Mouse (Mus musculus): ENCODE measurements at regions not wholly inside any gene's neighbourhood (a gene's known extent, or its start where the extent isn't known, plus 50 kb on each side); places are given as distances from the start of the nearest gene placed in this dataset.
"Not testable (repeated sequence)": the region's sequence is repeated elsewhere in the genome, so short reads cannot be mapped to it uniquely, and the experiment has no call there.

GRCm38 (mm10) chr1:176534417-176534816, 259.3 kb upstream of the Pld5 start:
- 83% methylated on average over 4 of the region's 4 CpGs for WGBS
- no peak overlapping the region for H3K4me2 ChIP-seq (ENCODE audit: low read depth, low read length)
- no peak overlapping the region for H3K9ac ChIP-seq (ENCODE audit: low read length)
- H3K27ac ChIP-seq (ENCODE audit: low read length) = no peak overlapping the region
- H3K27me3 ChIP-seq (ENCODE audit: control insufficient read depth, insufficient read depth, low read depth, low read length) = no peaks in the 10 kb centered on the region
- ATAC-seq (ENCODE audit: low read depth) = no peak
- H3K4me3 ChIP-seq (ENCODE audit: low read length) = no peak overlapping the region
- H3K4me1 ChIP-seq (replicated peaks; ENCODE audit: control insufficient read depth, insufficient read depth, low read length) = no peaks in the 10 kb centered on the region
- no peaks in the 10 kb centered on the region for H3K36me3 ChIP-seq (ENCODE audit: control insufficient read depth, insufficient read depth, low read length)
- H3K9me3 ChIP-seq (ENCODE audit: control insufficient read depth, low read length) = no peaks in the 10 kb centered on the region

GRCm38 (mm10) chr1:176529037-176529436, 253.9 kb upstream of the Pld5 start:
- H3K4me1 ChIP-seq (replicated peaks; ENCODE audit: control insufficient read depth, insufficient read depth, low read length) = no peaks in the 10 kb centered on the region
- no peak for ATAC-seq (ENCODE audit: low read depth)
- no peak overlapping the region for H3K9ac ChIP-seq (ENCODE audit: low read length)
- no peak overlapping the region for H3K4me2 ChIP-seq (ENCODE audit: low read depth, low read length)
- H3K27ac ChIP-seq (ENCODE audit: low read length) = no peak overlapping the region
- H3K4me3 ChIP-seq (ENCODE audit: low read length) = no peak overlapping the region
- WGBS = 51% methylated on average over 2 of the region's 2 CpGs
- H3K36me3 ChIP-seq (ENCODE audit: control insufficient read depth, insufficient read depth, low read length) = no peaks in the 10 kb centered on the region
- no peaks in the 10 kb centered on the region for H3K27me3 ChIP-seq (ENCODE audit: control insufficient read depth, insufficient read depth, low read depth, low read length)
- no peaks in the 10 kb centered on the region for H3K9me3 ChIP-seq (ENCODE audit: control insufficient read depth, low read length)

GRCm38 (mm10) chr1:176511467-176511866, 236.4 kb upstream of the Pld5 start:
- no peak for ATAC-seq (ENCODE audit: low read depth)
- H3K4me3 ChIP-seq (ENCODE audit: low read length) = no peak overlapping the region

GRCm38 (mm10) chr1:176505441-176505840, 230.3 kb upstream of the Pld5 start:
- H3K27ac ChIP-seq (ENCODE audit: low read length) = no peak overlapping the region
- ATAC-seq (ENCODE audit: low read depth) = no peak
- no peaks in the 10 kb centered on the region for H3K27me3 ChIP-seq (ENCODE audit: control insufficient read depth, insufficient read depth, low read depth, low read length)
- H3K4me2 ChIP-seq (ENCODE audit: low read depth, low read length) = no peak overlapping the region
- no peak overlapping the region for H3K9ac ChIP-seq (ENCODE audit: low read length)
- no peak overlapping the region for H3K4me3 ChIP-seq (ENCODE audit: low read length)
- H3K9me3 ChIP-seq (ENCODE audit: control insufficient read depth, low read length) = no peaks in the 10 kb centered on the region
- no peaks in the 10 kb centered on the region for H3K36me3 ChIP-seq (ENCODE audit: control insufficient read depth, insufficient read depth, low read length)
- WGBS = 34% methylated on average over 3 of the region's 3 CpGs
- H3K4me1 ChIP-seq (replicated peaks; ENCODE audit: control insufficient read depth, insufficient read depth, low read length) = no peaks in the 10 kb centered on the region

More at GRCm38 (mm10) chr1:176511467-176511866, 236.4 kb upstream of the Pld5 start:
- Histone ChIP-seq H3K27me3 (ENCODE audit: control insufficient read depth, insufficient read depth, low read depth, low read length) (no peaks in the 10 kb centered on the region), H3K36me3 (ENCODE audit: control insufficient read depth, insufficient read depth, low read length) (no peaks in the 10 kb centered on the region), H3K4me1 (replicated peaks; ENCODE audit: control insufficient read depth, insufficient read depth, low read length) (no peaks in the 10 kb centered on the region), H3K4me2 (ENCODE audit: low read depth, low read length) (no peak overlapping the region), H3K9me3 (ENCODE audit: control insufficient read depth, low read length) (no peaks in the 10 kb centered on the region), H3K9ac (ENCODE audit: low read length) (no peak overlapping the region), H3K27ac (ENCODE audit: low read length) (no peak overlapping the region)
- 46% methylated on average over 3 of the region's 3 CpGs for WGBS

GRCm38 (mm10) chr1:176504731-176505130, 229.6 kb upstream of the Pld5 start:
- H3K27ac ChIP-seq (ENCODE audit: low read length); H3K36me3 ChIP-seq (ENCODE audit: control insufficient read depth, insufficient read depth, low read length); H3K27me3 ChIP-seq (ENCODE audit: control insufficient read depth, insufficient read depth, low read depth, low read length); H3K9ac ChIP-seq (ENCODE audit: low read length); H3K4me3 ChIP-seq (ENCODE audit: low read length); H3K9me3 ChIP-seq (ENCODE audit: control insufficient read depth, low read length); ATAC-seq (ENCODE audit: low read depth); H3K4me1 ChIP-seq (replicated peaks; ENCODE audit: control insufficient read depth, insufficient read depth, low read length); H3K4me2 ChIP-seq (ENCODE audit: low read depth, low read length): not testable (repeated sequence)
- WGBS = 32% methylated on average over 6 of the region's 6 CpGs

- no peak for ATAC-seq (ENCODE audit: low read depth)
- no peaks in the 10 kb centered on the region for H3K27me3 ChIP-seq (ENCODE audit: control insufficient read depth, insufficient read depth, low read depth, low read length)
- WGBS = 60% methylated on average over 6 of the region's 6 CpGs
- no peaks in the 10 kb centered on the region for H3K4me1 ChIP-seq (replicated peaks; ENCODE audit: control insufficient read depth, insufficient read depth, low read length)
- H3K9ac ChIP-seq (ENCODE audit: low read length) = no peak overlapping the region
- H3K4me3 ChIP-seq (ENCODE audit: low read length) = no peak overlapping the region
- no peak overlapping the region for H3K4me2 ChIP-seq (ENCODE audit: low read depth, low read length)
- no peaks in the 10 kb centered on the region for H3K36me3 ChIP-seq (ENCODE audit: control insufficient read depth, insufficient read depth, low read length)
- H3K9me3 ChIP-seq (ENCODE audit: control insufficient read depth, low read length) = no peaks in the 10 kb centered on the region
- H3K27ac ChIP-seq (ENCODE audit: low read length) = no peak overlapping the region
Observed at GRCm38 (mm10) chr1:176499010-176499650, 224.0 kb upstream of the Pld5 start.

GRCm38 (mm10) chr1:176468560-176468959, 193.4 kb upstream of the Pld5 start:
- WGBS = 59% methylated on average over 1 of the region's 1 CpGs
- Histone ChIP-seq H3K9me3 (ENCODE audit: control insufficient read depth, low read length) (no peaks in the 10 kb centered on the region), H3K27me3 (ENCODE audit: control insufficient read depth, insufficient read depth, low read depth, low read length) (no peaks in the 10 kb centered on the region), H3K4me3 (ENCODE audit: low read length) (no peak overlapping the region), H3K4me1 (replicated peaks; ENCODE audit: control insufficient read depth, insufficient read depth, low read length) (no peaks in the 10 kb centered on the region), H3K9ac (ENCODE audit: low read length) (no peak overlapping the region), H3K27ac (ENCODE audit: low read length) (no peak overlapping the region), H3K4me2 (ENCODE audit: low read depth, low read length) (no peak overlapping the region), H3K36me3 (ENCODE audit: control insufficient read depth, insufficient read depth, low read length) (no peaks in the 10 kb centered on the region)
- ATAC-seq (ENCODE audit: low read depth) = no peak

GRCm38 (mm10) chr1:176462125-176462524, 187.0 kb upstream of the Pld5 start:
- WGBS = 65% methylated on average over 5 of the region's 5 CpGs
- ATAC-seq (ENCODE audit: low read depth) = no peak
- Histone ChIP-seq H3K4me3 (ENCODE audit: low read length) (no peak overlapping the region), H3K9ac (ENCODE audit: low read length) (no peak overlapping the region), H3K36me3 (ENCODE audit: control insufficient read depth, insufficient read depth, low read length) (no peaks in the 10 kb centered on the region), H3K4me1 (replicated peaks; ENCODE audit: control insufficient read depth, insufficient read depth, low read length) (no peaks in the 10 kb centered on the region), H3K27me3 (ENCODE audit: control insufficient read depth, insufficient read depth, low read depth, low read length) (no peaks in the 10 kb centered on the region), H3K9me3 (ENCODE audit: control insufficient read depth, low read length) (no peaks in the 10 kb centered on the region), H3K27ac (ENCODE audit: low read length) (no peak overlapping the region), H3K4me2 (ENCODE audit: low read depth, low read length) (no peak overlapping the region)

- no peaks in the 10 kb centered on the region for H3K36me3 ChIP-seq (ENCODE audit: control insufficient read depth, insufficient read depth, low read length)
- H3K4me3 ChIP-seq (ENCODE audit: low read length) = no peak overlapping the region
- no peak for ATAC-seq (ENCODE audit: low read depth)
- no peaks in the 10 kb centered on the region for H3K9me3 ChIP-seq (ENCODE audit: control insufficient read depth, low read length)
- H3K27me3 ChIP-seq (ENCODE audit: control insufficient read depth, insufficient read depth, low read depth, low read length) = no peaks in the 10 kb centered on the region
- 66% methylated on average over 4 of the region's 4 CpGs for WGBS
- no peak overlapping the region for H3K9ac ChIP-seq (ENCODE audit: low read length)
- no peaks in the 10 kb centered on the region for H3K4me1 ChIP-seq (replicated peaks; ENCODE audit: control insufficient read depth, insufficient read depth, low read length)
- H3K4me2 ChIP-seq (ENCODE audit: low read depth, low read length) = no peak overlapping the region
- no peak overlapping the region for H3K27ac ChIP-seq (ENCODE audit: low read length)
Observed at GRCm38 (mm10) chr1:176446735-176447134, 171.6 kb upstream of the Pld5 start.

- no peaks in the 10 kb centered on the region for H3K27me3 ChIP-seq (ENCODE audit: control insufficient read depth, insufficient read depth, low read depth, low read length)
- H3K27ac ChIP-seq (ENCODE audit: low read length) = no peak overlapping the region
- H3K4me1 ChIP-seq (replicated peaks; ENCODE audit: control insufficient read depth, insufficient read depth, low read length) = no peaks in the 10 kb centered on the region
- H3K9me3 ChIP-seq (ENCODE audit: control insufficient read depth, low read length) = no peaks in the 10 kb centered on the region
- H3K9ac ChIP-seq (ENCODE audit: low read length) = no peak overlapping the region
- WGBS = 92% methylated on average over 1 of the region's 1 CpGs
- H3K4me2 ChIP-seq (ENCODE audit: low read depth, low read length) = no peak overlapping the region
- ATAC-seq (ENCODE audit: low read depth) = no peak
- H3K36me3 ChIP-seq (ENCODE audit: control insufficient read depth, insufficient read depth, low read length) = no peaks in the 10 kb centered on the region
- no peak overlapping the region for H3K4me3 ChIP-seq (ENCODE audit: low read length)
Observed at GRCm38 (mm10) chr1:176443712-176444111, 168.6 kb upstream of the Pld5 start.

All from lung, embryonic 16.5 days (tissue).